In the genomic region with DNA sequence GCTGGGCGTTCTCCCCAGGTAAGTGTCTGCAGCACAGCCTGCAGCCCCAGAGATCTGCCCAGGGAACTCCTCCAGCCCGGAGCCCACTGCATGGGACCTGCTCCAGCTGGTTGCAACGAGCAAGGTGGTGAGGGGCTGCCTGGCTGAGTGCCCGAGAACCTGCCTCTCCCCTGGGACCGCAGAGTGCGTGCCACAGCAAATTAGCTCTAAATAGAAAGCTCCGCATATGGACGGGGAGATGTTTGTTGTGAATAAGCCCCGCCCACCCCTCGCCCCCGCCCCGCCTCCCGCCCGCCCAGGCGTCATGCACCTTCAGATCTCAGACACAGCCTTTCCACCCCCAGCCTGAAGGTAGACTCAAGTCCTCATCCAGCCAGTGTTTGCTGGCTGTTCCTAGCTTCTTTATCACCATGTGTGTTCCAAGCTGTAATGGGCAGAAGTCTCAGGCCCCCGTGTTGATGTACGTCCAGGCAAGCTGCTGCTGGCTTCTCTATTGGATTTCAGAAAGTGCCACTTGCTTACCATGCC, we compare ENCODE assay signal across 9 mouse cellular contexts.
DNase-seq lines count a peak whose midpoint lies in the region; ATAC-seq and TF ChIP-seq lines count a peak whose summit lies in the region.
"Had no signal": no experiment of that assay in that cellular context is flagged by ENCODE, and none has a peak within 500 bp of the region (broad histone marks: within the 10 kb centered on the region; RNA-seq: fewer than 3 reads in every experiment).

No protein-coding gene starts in this region.

- TF ChIP-seq CTCF in liver, postnatal 0 days (IDR thresholded peaks at IDR 0.05; ENCODE audit: low read depth), result no peak
- no peak for TF ChIP-seq CTCF in hindbrain, postnatal 0 days (IDR thresholded peaks at IDR 0.05; ENCODE audit: low read depth)

- ATAC-seq in liver, embryonic 11.5 days (replicated peaks; ENCODE audit: low FRiP score), result no peak
- no peak for ATAC-seq in liver, postnatal 0 days
- peak; percentile 66; the same call in 1 of the 2 replicates for ATAC-seq in hindbrain, postnatal 0 days

- H3K4me2 ChIP-seq in liver, embryonic 11.5 days, result peak overlapping the region; percentile 29; the same call in 1 of the 2 replicates
- no peak overlapping the region for H3K4me2 ChIP-seq in liver, postnatal 0 days (ENCODE audit: low read depth, low read length)
- peak overlapping the region; percentile 44 for H3K4me2 ChIP-seq in hindbrain, postnatal 0 days (ENCODE audit: low read depth, low read length)

- H3K4me1 ChIP-seq in liver, embryonic 11.5 days (replicated peaks; ENCODE audit: control insufficient read depth, insufficient read depth, low read length), result peaks cover 5% of the 10 kb centered on the region; the same call in 1 of the 2 replicates
- H3K4me1 ChIP-seq in liver, postnatal 0 days (ENCODE audit: insufficient read depth), result no peaks in the 10 kb centered on the region
- H3K4me1 ChIP-seq in hindbrain, postnatal 0 days (ENCODE audit: insufficient read depth, low read length), result peaks cover 9% of the 10 kb centered on the region; the same call in 1 of the 2 replicates

- H3K9ac ChIP-seq in liver, embryonic 11.5 days (ENCODE audit: low read depth, low read length), result no peak overlapping the region
- H3K9ac ChIP-seq in liver, postnatal 0 days (replicated peaks), result no peak overlapping the region
- no peak overlapping the region; the same call in 1 of the 2 replicates for H3K9ac ChIP-seq in hindbrain, postnatal 0 days (replicated peaks; ENCODE audit: low read length)

- 0 out of 2 replicates have a peak, but pooled peaks cover 3% of the 10 kb centered on the region for H3K27me3 ChIP-seq in liver, embryonic 11.5 days (replicated peaks; ENCODE audit: control insufficient read depth, insufficient read depth, low read length)
- no peaks in the 10 kb centered on the region for H3K27me3 ChIP-seq in liver, postnatal 0 days (ENCODE audit: insufficient read depth, low read length)
- no peaks in the 10 kb centered on the region; the same call in 1 of the 2 replicates for H3K27me3 ChIP-seq in hindbrain, postnatal 0 days (ENCODE audit: insufficient read depth, low read length)

- no peaks in the 10 kb centered on the region for H3K9me3 ChIP-seq in liver, embryonic 11.5 days (ENCODE audit: control insufficient read depth, low read length)
- no peaks in the 10 kb centered on the region for H3K9me3 ChIP-seq in liver, postnatal 0 days (ENCODE audit: low read length)
- no peaks in the 10 kb centered on the region for H3K9me3 ChIP-seq in hindbrain, postnatal 0 days (ENCODE audit: low read length)

- 2% methylated on average over 17 of the region's 17 CpGs for WGBS in liver, embryonic 11.5 days
- WGBS in liver, postnatal 0 days (ENCODE audit: insufficient replicate concordance), result 5% methylated on average over 10 of the region's 17 CpGs
- 1% methylated on average over 17 of the region's 17 CpGs for WGBS in hindbrain, postnatal 0 days

- DNase-seq in cerebellum, postnatal 10 days, result peak; percentile 52 to 66
- no peak for DNase-seq in cerebellum, adult 18-20 months
- DNase-seq in liver, embryonic 11.5 days (ENCODE audit: low spot score), result no peak
- DNase-seq in liver, postnatal 0 days, result no peak
- peak; percentile 34 for DNase-seq in hindbrain, postnatal 0 days (ENCODE audit: low spot score)
- peak; percentile 61 for DNase-seq in retina, postnatal 1 day
- no peak for DNase-seq in frontal cortex, postnatal 14 days (ENCODE audit: low spot score in 2 of 2)
- DNase-seq in urinary bladder, postnatal 4 days (ENCODE audit: low spot score in 2 of 2), result no peak
- DNase-seq: kidney, postnatal 36 days had no signal

- no peaks in the 10 kb centered on the region for H3K36me3 ChIP-seq in liver, embryonic 11.5 days (ENCODE audit: control insufficient read depth, insufficient read depth, low read length)
- H3K36me3 ChIP-seq in liver, postnatal 0 days (replicated peaks; ENCODE audit: insufficient read depth, low read length), result no peaks in the 10 kb centered on the region
- no peaks in the 10 kb centered on the region for H3K36me3 ChIP-seq in hindbrain, postnatal 0 days (ENCODE audit: insufficient read depth, low read length)

- no peak overlapping the region for H3K4me3 ChIP-seq in liver, embryonic 11.5 days (ENCODE audit: low read depth, low read length)
- H3K4me3 ChIP-seq in liver, postnatal 0 days (ENCODE audit: low read depth, low read length), result no peak overlapping the region
- peak overlapping the region; percentile 10; the same call in 1 of the 2 replicates for H3K4me3 ChIP-seq in hindbrain, postnatal 0 days (ENCODE audit: low read length)

- TF ChIP-seq EP300 in liver, postnatal 0 days (IDR thresholded peaks at IDR 0.05; ENCODE audit: low read depth), result no peak

- no peak overlapping the region for H3K27ac ChIP-seq in liver, embryonic 11.5 days (ENCODE audit: low read depth, low read length)
- H3K27ac ChIP-seq in liver, postnatal 0 days (ENCODE audit: low read depth), result no peak overlapping the region
- H3K27ac ChIP-seq in hindbrain, postnatal 0 days, result no peak overlapping the region

Comparison
In these comparisons a context has a peak if more than half of its experiments do, and no peak if none do; other contexts are left out.
1. DNase-seq: peak in cerebellum, postnatal 10 days (2 of 2), hindbrain, postnatal 0 days (single experiment) and retina, postnatal 1 day (single experiment); none in cerebellum, adult 18-20 months (0 of 2), liver, embryonic 11.5 days (single experiment), liver, postnatal 0 days (single experiment), frontal cortex, postnatal 14 days (0 of 2) and urinary bladder, postnatal 4 days (0 of 2).